Mouse (Mus musculus): ENCODE measurements at regions not wholly inside any gene's neighbourhood (a gene's known extent, or its start where the extent isn't known, plus 50 kb on each side); places are given as distances from the start of the nearest gene placed in this dataset.

DNA sequence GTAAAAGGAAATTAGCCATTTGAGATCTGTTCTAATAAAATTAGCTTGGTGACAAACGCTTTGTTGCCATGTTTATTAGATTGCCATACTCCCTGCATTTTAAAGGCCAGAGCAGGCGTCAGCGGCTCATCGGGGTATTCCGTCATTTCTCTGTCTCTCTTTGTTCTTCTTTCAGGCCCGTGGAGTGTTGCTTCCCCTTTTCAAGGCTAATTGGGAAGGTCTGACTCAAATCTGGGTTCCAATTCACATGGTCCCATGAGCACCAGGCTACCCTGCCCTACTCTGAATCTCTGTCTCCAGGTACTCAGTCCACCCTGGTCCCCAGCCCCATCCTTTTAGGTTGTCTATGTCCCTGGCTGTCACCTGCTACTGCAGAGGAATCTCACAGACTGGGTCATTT, 138.2 kb upstream of the 4931429L15Rik start:
- DNase-seq (ENCODE audit: low read depth) = no peak

DNA sequence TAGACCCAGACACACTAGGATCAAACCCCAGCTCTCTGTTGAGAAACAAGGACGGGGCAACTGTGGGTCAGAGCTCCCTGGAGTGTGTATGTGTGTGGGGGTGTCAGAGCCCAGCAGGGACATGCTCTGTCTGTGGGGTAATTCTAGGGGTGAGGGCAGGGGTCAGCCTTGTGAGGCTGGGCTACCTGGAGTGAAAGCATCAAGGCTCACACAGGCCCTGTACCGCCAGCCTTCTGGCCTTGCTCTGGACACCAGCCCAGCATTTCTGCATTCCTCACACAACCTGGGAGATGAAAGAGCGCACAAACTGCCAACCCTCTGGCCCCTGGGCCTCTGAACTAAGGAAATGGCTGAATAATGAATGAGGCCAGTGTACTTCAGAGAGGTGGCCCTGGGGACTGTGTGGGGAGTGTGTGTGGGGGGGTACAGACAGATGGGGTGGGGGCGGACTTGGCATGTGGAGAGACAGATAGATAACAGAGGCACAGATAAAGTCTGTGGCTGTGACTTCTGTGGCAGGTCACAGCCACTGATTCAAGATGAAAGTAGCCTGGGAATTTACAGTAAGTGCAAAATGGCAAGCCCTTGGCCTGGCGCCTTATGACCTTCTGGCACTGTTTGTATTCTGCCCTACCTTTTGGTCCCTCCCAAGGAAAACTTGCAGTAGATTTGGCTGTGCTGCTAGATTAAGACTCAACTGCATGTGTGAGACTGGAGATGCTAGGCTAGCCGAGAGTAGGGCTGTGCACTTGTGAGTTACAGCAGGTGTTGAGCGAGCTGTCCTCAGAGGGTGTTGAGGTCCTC, 135.2 kb upstream of the 4931429L15Rik start:
- no peak for DNase-seq (ENCODE audit: low read depth)

DNA sequence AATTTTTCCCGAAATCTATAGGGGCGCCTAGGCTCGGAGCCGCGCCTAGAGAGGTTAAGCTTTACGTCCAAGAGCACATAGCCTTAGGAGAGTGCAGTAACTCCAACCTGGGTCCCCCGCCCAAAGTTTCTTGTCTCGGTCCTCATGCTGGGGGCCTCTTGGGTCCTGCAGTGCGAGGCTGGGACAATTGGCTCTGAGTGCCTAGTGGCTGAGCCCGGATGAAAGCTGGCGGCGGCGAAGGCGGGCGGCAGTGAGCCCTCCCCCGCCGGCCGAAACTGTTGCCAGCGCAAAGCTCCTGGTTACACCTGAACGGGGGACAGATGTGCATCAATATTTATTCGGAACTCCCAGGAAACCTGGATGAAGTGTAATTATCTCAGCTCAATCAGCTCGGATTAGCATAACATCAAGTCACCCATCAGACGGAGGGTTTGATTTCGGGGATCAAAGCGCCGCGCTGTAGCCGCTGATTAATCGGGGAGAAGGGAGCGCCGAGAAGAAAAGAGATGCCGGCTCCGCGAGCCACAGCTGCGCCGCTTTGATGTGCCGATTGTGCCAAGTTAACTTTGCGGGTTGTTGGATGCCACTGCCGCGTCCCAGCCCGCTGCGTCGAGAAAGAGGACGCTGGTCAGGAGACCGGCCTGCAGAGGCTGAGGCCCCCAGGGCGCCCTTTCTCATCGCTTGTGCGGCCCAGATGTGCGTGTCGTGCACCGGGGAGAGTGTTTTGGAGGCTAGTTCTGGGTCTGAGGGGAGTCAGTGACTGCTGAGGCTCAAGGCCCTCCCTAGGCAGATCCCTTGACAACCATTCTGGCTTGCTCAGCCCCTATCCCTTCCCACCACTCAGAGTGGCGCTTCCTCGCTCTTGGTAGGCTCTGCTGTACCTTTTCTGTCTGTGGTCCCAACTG, 123.7 kb upstream of the 4931429L15Rik start:
- no peak for DNase-seq (ENCODE audit: low read depth)

DNA sequence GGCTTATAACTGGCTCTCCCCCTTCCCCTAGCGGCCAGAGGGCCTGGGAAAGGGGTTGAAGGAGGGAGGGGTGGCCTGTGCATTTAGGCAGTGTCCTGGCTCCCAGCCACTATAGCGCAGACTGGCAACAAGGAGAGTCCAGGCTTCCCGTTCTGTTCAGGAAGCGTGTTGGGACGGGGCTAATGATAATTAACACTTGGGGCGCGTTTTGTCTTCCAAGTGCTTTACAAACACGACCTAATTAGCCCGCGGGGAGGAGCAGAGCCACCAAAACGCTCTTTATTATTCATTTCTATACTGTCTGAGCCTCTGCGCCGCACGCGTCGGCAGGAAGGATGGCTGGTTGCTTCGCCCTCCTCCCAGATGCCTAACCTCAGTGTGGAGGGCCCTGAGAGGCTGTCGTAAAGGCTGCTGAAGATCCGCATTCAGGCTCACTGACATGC, 123.0 kb upstream of the 4931429L15Rik start:
- DNase-seq (ENCODE audit: low read depth) = no peak

DNA sequence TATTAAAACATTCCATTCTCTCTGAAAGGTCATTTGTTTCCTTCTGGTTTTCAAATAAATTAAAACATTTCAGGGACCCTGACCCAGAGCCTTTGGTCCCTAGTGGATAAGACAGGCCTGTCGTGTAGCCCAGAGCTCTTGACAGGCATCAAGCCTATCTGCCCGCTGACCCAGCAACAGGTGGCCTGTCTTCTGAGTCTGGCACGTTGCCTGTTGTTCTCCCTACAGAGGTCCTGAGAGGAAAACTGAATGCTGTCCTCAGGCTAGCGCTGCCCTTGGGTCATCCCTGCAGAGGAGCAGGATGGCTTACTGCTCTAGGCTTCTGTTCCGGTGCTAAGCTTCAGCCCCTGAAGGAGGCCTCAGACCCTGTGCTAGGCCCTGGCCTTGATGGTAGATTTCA, 120.4 kb upstream of the 4931429L15Rik start:
- DNase-seq (ENCODE audit: low read depth) = no peak

DNA sequence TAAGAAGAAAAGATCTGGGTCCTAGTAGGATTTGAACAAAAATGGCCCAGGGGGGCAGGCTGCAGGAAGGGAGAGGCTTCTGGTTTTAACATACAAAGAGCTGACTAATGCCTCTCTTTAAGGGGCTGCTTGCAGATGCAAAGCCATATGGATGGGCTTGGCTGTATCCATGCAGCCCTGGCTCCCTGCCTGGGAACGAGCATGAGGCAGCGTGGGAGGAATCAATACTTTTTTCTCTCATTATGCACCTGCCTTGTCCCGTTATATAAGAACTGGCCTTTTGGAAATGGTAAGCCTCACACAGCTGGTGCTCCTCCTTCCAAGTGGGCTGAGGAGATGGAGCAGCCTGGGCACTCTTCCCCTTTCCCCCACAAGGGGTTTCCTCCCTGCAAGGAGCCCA, 114.9 kb upstream of the 4931429L15Rik start:
- no peak for DNase-seq (ENCODE audit: low read depth)

DNA sequence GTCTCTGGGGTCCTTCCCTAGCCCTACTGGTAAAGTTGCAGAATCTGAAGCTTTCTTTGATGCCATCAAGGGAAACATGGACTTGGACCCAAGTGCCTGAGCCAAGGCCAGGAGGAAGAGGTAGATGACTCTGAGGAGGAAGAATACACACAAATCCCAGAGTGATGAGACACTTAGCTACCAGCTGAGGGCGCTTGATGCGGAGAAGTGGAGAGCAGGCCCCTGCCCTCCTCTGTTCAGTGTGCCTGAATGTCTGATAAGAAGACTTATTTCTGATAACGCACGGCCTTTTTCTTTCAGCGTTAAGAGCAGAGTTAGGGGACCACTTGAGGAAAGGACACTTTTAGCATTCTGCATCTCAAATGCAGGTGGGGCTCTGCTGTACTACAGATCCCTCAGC, 113.9 kb upstream of the 4931429L15Rik start:
- no peak for DNase-seq (ENCODE audit: low read depth)

DNA sequence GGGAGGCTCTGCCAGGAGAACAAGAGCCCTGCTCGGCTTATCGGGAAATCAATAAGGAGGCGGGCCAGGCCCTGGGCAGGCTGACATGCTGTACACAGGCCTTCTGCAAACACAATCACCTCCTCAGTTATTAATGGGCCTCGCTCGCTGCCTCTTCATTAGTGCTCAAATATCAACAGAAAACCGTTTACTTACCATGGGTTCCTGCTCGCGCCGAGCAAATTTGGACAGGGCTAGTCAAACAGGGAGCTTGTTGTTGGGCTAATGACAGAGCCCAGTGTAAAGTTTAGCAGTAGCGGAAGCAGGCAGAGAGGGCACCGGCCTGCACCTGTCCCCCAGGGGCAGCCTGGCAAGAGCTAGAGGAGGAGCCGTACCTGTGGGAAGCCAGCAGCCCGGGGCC, 111.3 kb upstream of the 4931429L15Rik start:
- DNase-seq (ENCODE audit: low read depth) = no peak

DNA sequence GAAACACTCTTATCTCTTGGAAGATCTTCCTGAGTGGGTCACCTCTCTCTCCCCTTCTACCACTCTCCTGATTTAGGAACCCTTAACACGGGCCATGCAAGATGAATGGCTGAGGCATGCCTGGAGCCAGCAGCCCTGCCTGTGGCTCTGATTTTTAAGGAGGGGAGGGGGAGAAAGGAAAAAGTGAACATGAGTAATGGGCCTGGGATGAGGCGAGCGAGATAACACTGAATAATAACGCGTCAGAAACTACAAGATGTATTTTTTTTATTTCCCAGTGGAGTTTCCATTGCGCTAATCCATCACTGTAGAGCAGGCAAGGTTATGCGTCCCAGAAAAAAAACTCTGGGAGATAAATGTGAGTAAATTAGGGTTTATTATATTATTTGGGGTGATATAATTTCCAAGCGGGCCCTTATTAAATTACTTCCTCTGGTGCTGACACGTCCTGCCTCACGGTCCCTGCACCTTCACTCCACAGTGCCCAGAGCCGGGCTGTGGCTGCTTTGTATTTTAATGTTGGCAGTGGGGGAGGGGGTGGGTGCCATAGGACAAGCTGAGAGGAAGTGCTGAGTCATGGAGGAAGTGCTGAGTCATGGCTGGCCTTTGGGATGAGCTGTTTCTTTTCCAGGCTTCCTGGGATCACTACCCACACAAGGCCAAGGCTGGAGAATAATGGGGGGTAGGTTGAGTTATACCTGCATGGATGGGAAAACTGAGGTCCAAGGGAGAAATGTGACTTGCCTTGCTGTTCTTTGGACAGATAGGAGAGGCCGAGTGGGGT, 103.6 kb upstream of the 4931429L15Rik start:
- DNase-seq (ENCODE audit: low read depth) = no peak

DNA sequence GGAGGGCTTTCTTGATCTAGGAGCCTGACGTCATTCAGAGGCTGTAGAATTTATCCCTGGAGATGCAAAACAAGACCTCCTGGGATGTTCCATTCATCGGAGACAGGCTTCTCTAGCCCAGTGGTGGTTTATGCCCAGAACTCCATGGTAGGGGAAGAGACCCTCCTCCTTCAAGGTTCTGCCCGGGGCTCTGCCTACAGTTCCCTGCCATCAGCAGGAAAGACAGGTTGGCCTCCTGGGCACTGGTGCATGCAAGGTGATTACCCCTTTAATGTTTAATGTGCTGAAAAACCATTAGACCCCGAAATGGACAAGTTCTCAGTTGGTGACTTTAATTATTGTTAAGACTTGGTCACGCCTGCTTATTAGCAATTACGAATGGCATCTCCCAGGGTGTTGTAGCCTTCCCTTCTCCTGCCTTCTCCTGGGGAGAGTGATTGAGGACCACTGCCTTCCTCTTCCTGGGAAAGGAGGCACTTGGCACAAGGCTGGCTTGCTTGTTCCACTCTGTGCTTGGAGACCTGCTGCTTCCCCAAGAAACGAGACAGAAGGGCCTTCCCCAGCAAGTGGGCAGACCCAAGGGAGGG, 102.0 kb upstream of the 4931429L15Rik start:
- no peak for DNase-seq (ENCODE audit: low read depth)

DNA sequence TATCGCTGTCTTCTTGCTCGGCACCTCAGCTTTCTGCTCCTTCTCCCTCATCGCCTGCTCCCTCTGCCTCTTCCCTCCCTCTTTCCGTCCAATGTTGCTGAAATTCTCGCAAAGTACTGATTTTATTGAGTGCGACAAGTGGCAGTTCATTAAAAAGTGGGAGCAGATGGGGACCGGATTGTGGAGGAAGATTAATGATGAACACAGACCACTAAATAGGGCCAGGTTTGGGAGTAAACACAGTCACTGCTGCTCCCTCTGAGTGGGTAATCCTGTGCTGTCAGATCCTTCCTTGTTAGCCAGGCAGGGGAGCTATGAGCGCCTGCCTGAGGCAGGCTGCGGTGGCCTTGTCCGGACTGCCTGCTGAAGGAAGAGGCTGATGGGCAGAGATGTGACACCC, 91.9 kb upstream of the 4931429L15Rik start:
- DNase-seq (ENCODE audit: low read depth) = no peak

DNA sequence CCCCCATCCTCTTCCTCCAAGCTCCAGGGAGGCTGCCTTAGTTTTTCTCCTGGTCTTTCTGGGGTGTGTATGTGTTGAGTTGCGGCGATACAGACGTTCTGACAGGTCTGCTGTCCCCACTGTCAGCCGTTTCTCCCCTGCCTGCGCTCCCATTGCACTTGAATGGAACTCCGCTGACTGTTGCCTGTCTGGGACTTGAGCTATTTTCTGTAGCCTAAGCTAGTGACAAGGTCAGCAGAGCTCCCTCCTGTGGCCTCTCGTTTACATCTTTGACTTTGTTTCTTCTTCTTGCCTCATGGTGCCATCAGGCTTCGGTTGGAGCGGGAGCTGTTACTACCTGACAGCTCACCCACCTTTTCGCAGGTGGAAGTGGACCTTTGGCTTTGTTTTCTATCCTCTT, 89.0 kb upstream of the 4931429L15Rik start:
- no peak for DNase-seq (ENCODE audit: low read depth)

DNA sequence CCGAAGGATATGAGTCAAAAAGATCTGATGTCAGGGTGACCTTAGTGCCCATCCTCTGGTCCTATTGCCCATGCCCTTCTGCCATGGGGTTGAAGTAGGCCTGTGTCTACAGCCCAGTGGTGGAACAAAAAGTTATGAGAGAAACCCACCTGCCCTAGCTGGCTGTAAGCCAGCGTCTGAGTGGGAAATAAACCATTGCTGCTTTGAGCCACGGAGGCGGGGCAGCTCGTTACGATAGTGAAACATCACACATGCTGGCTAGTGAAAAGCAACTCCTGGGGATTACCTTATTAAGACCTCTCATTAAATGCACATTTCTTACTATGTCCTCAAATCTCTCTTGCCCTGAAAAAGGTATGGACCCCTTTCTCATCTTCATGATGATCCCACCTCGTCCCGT, 86.8 kb upstream of the 4931429L15Rik start:
- DNase-seq (ENCODE audit: low read depth) = no peak

DNA sequence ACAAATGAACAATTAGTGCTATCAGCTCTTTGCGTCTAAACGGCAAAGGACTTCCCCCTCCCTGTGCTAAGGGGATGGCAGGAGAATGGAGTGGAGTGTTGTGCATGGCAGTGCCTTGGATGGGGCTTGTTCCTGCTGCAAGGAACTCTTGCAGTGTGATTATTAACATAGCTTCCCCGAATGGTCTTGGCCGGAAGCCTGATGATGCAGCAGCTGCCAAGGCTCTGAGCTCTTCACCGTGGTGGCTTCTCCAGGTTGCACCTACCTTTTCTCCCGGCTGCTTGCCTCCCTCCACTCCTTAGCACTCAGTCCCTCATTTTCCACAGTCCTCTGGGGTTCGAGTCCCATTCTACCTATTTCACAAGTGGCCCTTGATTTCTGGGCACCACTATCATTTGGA, 76.8 kb upstream of the 4931429L15Rik start:
- no peak for DNase-seq (ENCODE audit: low read depth)

DNA sequence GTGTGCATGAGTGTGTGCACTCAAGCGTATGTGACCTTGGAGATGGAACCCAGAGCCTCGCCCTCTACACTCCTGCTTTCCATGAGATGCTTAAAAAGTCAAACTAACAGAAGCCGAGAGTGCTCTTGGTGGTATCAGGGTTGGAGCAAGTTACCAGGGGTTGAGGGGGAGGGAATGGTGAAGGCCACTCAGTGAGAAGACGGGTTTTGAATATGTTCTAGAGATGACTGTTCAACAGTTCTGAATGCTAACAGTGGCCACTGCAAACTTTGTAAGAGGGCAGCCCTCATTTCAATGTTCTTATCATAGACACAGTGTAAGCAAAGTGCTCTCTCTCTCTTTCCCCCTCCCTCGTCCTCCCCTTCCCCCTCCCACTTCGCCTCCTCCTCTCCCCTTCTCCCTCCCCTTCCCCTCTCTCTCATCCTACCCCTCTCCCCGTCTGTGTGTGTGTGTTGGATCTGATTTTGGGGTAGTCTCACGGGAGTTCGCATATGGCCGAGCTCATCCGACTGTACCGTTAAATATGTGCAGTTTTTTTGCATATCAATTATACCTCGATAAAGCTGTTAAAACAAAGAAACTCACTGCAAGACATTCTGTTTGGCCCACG, 75.5 kb upstream of the 4931429L15Rik start:
- no peak for DNase-seq (ENCODE audit: low read depth)

DNA sequence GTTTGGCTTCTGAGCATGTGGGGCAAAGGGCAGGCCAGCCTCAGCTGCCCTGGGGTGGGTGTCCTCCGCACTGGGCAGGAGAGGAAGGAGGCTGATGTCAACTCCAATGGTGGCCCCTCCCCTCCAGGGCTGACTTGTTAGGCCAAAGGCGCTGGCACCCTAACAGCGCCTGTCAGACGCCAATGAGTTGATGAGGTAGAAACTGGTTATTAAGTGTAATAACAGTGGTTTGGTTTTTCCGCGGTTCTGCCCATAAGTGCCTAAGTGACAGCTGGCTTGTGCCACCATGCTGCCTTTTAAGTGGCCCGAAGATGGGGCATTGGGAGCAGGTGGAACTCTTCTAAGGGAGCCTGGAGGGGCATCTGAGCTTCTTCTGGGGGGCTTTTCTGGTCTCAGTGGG, 74.5 kb upstream of the 4931429L15Rik start:
- DNase-seq (ENCODE audit: low read depth) = no peak

DNA sequence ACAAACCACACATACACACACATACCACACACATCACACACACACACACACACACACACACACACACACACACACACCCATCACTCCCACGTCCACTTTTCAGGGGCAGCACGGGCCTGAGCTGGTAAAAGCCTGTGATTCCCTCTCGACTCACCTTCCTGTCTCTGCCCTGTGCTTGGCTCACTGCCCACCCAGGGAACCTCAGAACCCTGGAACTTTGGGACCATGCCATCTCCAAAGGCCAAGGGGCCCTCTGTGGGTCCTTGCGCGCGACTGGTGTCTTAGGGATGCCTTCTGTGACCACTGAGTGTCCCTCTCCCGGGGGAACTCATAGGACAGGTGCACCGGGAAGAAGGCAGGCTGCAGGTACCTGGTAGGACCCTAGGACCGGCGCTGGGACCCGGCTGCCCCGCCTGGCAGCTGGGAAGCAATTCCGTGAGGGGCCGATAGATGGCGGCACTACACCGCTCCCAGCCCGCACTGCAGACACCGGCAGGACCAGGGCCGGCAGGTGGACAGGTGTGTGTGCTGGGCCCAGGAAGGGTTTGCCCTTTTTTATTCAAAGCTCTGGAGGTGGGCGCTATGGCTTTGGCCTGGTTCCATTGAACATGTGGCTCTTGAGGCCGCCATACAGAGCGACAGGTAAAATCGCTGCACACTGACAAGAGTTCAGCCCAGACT, 73.0 kb upstream of the 4931429L15Rik start:
- DNase-seq (ENCODE audit: low read depth) = peak; percentile 17

DNA sequence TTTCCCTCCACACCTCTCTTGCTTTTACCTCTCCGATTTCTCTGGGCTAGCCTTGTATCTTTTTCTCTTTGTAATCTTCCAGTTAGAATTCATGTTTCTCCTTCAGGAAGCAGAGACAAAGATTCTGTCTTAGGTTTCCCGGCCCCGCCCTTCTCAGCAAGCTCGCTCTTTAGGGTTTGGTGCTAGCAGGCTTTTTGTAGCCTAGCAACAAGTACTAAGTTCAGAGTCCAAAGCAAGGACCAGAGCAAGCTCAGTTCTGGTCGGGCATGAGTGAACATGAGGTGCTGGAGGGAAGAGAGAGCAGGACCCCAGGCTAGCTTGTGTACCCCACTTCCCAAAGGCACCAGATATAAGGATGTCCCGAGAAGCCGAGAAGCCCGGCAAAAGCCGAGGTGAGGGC, 70.0 kb upstream of the 4931429L15Rik start:
- DNase-seq (ENCODE audit: low read depth) = no peak

DNA sequence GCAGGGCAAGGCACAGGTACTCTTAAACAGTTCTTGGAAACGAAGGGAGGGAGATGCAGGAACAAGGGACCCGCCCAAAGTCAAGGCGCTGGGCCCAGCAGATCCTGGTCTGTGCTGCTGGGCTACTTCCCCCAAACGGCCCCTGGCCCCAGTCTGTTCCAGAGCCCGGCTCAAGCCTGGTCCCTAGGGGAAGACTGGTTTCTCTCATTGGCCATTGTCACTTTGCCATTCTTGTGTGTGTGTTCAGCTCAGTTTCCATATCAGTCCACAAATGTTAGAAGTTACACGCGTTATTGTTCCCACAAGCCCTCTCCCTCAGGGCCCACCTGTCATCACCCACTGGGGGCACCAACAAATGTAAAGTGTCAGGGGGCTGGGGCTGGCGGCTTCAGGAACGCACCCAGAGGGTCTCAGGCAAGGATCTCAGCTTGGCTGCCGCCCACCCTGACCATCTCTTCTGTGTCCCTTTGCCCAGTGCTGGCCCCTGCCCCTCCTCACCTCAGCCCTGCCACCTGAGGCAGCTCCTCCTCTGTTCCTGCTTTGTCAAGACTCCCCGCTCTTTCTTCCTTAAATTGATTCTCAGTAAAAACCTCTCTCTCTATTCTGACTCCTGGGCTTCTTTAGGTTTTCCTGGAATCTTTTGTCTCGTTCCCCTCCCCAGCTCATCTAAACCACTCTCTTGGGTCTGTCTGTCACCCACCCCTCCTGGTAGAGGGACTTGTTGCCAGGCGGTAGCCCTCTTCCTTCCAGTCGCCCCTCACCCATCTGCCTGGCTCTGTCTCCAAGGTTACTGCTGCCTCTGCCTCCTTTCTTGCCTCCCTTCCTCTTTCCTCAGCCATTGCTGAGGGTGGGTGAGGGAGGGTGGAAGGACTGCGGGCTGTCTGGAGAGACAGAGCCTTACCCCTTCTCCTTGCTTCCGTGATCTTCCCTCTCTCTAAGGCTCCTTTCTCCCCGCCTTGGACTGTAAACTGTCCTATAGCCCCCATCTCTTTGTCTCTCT, 69.2 kb upstream of the 4931429L15Rik start:
- DNase-seq (ENCODE audit: low read depth) = no peak

DNA sequence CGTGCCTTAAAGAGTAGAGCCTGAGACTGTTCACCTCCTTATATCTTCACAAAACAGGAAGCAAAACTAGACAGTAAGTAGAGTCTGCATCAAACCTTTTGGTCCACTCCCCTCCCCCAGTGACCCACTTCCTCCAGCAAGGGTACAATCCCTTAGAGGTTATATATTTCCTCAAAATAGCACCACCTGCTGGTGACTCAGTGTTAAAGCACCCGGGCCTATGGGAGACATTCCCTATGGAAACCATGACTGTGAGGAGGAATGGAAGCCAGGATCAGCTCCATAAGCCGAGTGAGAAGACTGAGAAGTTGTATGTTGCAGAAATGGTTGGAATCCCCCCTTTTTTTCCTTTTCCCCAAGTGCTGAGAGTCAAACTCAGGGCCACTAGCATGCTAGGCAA, 66.5 kb upstream of the 4931429L15Rik start:
- no peak for DNase-seq (ENCODE audit: low read depth)
